Mouse (Mus musculus): ENCODE measurements around the gene Pygm.

The Pygm gene

GRCm38 (mm10) chr19:6351431-6352106 lies 32.6 kb upstream of the Pygm start:
- DNase-seq (ENCODE audit: low read depth in 1 of 2, low spot score in 2 of 2): no peak

GRCm38 (mm10) chr19:6352107-6352505 lies 32.1 kb upstream of the Pygm start:
- DNase-seq (ENCODE audit: low read depth in 1 of 2, low spot score in 2 of 2): no peak

GRCm38 (mm10) chr19:6354030-6354429 lies 30.2 kb upstream of the Pygm start:
- DNase-seq (ENCODE audit: low read depth in 1 of 2, low spot score in 2 of 2): no peak

DNA sequence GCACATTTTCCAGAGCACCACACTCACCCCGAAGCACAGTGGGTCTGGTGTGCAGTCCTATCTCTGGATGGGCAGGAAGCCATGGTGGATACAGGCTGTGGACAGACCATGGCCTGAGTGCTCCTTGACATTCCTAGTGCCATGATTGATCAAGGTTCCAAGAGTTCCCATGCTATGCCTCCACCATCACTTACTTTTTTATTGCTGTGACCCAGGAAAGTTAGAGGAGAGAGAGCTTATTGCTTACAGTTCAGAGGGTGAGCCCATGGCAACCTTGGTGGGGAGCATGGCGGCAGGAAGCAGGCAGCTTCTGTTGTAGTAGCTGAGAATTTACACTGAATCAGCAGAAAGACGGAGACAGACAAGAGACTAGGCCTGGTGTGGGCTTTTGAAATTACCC lies 22.9 kb upstream of the Pygm start:
- DNase-seq (ENCODE audit: low read depth in 1 of 2, low spot score in 2 of 2): no peak

- DNase-seq (ENCODE audit: low read depth in 1 of 2, low spot score in 2 of 2): no peak
Measured at GRCm38 (mm10) chr19:6363091-6363410, 21.1 kb upstream of the Pygm start.

DNA sequence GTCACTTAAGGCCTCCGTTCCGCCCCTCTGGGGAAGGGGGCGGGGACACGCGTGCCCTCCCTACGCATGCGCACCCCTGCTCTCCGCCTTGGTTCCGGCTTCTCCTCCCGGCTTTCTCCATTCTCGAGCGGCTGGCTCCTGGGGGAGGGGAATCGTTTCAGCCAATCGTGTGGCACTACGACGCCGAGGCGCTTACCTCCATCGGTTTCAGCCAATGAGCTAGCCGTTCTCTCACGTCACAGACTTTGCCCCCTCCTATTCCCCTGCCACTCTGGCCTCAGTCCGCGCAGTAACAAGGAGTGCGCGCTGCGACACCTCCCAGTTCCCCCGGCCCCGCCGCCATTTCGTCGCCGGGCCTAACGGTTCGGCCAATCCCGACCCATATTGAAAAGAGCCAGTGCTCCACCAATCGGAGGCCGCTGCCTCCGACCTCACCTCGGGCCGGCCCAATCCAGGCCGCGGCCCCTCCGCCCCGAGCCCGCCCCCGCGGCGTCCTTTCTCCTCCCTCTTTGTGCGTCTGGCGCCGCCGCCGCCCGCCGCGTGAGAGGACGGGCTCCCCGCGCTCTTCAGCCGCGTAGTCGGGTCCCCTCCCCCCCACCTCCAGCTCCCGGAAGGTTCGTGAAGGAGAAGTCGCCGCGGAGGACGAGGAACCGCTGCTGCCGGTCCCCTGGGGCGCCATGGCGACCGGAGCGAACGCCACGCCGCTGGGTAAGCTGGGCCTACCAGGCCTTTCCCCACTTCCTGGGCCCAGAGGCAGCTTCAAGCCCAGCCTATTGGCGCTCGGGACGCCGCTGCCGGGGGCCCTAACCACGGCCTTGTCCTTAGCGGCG lies 20.6 kb upstream of the Pygm start, which contains the start of gene Sf1:
TSS of gene Sf1 (plus strand) at position 280 of the 830 bp plus-strand sequence.
- DNase-seq (ENCODE audit: low read depth in 1 of 2, low spot score in 2 of 2): peak; percentile 99

DNA sequence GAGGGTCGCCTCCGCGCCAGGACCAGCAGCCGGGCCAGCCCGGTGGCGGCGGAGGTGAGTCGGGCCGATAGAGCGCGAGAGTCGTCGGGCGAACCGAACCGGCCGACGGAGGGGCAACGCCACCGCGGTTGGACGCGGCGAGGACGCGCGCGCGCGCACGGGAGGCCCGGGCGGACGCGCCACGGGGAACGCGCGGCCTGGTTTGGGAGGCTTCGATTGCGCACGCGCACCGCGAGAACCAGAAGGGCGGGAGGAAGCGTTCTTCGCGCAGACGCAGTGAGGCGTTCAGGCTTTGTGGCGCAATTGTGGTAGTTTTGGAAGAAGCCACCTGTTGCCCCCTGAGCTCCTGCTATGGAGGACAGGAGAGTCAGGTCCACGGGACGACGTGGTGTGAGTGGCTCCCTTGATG lies 19.9 kb upstream of the Pygm start:
- DNase-seq (ENCODE audit: low read depth in 1 of 2, low spot score in 2 of 2): peak; percentile 73 to 84

GRCm38 (mm10) chr19:6364842-6365241 lies 19.4 kb upstream of the Pygm start:
- no peak for DNase-seq (ENCODE audit: low read depth in 1 of 2, low spot score in 2 of 2)

DNA sequence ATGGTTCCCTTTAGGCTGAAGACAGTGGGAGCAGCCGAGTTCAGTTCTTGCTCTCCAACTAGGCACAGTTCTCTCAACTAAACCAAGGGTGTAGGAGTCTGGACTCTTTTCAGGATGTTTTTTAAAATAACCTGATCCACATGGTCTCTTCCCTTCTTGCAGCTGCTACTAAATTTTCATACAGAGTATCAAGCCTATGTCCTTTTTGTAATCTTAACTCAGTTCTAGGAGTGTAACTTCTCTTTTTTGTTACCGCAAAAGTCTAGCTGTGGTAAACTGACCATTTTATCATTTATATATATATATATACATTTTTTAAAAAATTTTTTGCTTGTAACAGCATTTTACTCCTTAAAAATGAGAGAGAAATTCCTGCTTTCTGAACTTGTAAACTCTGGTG lies 14.0 kb upstream of the Pygm start:
- DNase-seq (ENCODE audit: low read depth in 1 of 2, low spot score in 2 of 2): no peak

DNA sequence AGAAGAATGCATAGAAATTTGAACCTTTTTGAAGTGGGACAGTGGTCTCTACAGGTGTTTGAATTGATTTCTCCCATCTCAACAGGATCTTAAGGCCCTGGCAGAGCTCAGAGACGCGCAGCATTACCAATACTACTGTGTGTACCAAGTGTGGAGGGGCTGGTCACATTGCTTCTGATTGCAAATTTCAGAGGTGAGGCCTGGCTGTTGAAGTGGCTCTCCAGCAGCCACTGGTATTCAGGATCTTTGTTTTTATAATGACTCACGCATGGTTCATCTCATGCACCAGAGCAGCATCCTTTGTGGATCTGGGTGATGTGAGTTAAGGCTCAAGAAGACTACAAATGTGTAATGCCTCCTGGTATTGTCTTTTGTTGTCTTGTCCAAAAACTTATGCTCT lies 11.8 kb upstream of the Pygm start:
- DNase-seq (ENCODE audit: low read depth in 1 of 2, low spot score in 2 of 2): no peak

DNA sequence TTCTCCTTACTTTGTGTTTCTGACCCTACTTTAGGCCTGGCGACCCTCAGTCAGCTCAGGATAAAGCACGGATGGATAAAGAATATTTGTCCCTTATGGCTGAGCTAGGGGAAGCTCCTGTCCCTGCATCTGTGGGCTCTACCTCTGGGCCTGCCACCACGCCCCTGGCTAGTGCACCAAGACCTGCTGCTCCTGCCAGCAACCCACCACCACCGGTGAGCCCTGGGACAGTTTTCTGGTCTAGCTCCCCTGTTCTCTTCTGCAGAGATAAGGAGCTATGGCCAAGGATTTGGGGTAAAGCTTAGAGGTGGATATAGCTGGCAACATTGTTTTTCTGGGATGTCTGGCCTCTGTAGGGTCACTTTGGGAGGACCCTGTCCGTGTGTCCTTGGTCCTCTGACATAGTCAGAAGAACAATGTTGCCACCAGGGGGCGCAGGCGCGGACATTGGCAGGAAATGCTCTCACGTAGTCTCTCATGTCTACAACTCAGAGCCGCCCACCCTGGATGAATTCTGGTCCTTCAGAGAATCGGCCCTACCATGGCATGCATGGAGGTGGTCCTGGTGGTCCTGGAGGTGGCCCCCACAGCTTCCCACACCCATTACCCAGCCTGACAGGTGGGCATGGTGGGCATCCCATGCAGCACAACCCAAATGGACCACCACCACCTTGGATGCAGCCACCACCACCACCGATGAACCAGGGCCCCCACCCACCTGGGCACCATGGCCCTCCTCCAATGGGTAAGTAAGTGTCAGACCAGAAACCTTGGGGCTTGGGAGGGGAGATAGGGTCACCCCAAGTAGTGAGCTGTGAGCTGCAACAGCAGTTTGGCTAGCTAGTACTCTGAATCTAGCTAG lies 10.4 kb upstream of the Pygm start:
- DNase-seq (ENCODE audit: low read depth in 1 of 2, low spot score in 2 of 2): peak; percentile 36 to 69

DNA sequence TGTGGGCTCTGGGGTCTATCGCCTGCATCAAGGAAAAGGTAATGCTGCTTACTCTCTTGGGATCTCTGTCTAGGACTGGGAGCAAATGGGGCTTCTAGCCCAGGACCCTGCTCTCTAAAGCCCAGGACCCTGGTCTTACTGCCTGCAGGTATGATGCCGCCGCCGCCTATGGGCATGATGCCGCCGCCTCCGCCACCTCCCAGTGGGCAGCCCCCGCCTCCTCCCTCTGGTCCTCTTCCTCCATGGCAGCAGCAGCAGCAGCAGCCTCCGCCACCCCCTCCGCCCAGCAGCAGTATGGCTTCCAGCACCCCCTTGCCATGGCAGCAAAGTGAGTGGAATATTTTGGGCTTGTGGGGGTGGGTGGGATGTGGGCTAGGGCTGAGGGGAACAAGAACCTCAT lies 9.6 kb upstream of the Pygm start:
- DNase-seq (ENCODE audit: low read depth in 1 of 2, low spot score in 2 of 2): no peak

GRCm38 (mm10) chr19:6375423-6376254 lies 8.6 kb upstream of the Pygm start:
- DNase-seq (ENCODE audit: low read depth in 1 of 2, low spot score in 2 of 2): no peak

DNA sequence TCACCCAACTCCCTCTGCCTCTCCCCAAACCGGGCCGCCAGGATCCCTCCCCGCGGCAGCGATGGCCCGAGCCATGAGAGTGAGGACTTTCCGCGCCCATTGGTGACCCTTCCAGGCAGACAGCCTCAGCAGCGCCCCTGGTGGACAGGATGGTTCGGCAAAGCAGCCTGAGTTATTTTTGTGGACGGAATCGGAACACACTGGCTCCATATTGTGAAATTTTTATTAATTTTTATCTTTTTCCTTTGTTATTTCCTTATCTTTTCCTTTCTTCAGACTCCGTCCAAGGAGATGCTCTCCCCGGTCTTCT lies 8.0 kb upstream of the Pygm start:
- no peak for DNase-seq (ENCODE audit: low read depth in 1 of 2, low spot score in 2 of 2)

DNA sequence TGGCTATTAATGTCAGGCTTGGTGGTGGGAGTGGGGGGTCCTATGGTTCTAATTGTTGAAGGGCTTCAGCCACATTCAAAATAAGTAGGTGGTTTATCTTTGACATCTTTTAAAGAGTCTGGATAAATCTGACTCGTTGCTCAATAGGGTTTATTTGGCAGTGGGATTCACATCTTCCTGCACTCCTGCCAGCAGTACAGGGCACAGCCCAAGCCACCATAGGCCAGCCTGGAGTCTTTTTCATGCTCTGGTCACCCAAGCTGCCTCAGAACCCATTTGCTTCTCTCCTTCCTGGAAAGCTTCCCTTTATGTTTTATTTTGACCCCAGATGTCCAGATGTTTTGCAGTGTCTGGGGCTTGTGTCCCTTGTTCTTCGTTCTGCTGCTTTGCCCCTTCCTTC lies 7.6 kb upstream of the Pygm start:
- DNase-seq (ENCODE audit: low read depth in 1 of 2, low spot score in 2 of 2): no peak

DNA sequence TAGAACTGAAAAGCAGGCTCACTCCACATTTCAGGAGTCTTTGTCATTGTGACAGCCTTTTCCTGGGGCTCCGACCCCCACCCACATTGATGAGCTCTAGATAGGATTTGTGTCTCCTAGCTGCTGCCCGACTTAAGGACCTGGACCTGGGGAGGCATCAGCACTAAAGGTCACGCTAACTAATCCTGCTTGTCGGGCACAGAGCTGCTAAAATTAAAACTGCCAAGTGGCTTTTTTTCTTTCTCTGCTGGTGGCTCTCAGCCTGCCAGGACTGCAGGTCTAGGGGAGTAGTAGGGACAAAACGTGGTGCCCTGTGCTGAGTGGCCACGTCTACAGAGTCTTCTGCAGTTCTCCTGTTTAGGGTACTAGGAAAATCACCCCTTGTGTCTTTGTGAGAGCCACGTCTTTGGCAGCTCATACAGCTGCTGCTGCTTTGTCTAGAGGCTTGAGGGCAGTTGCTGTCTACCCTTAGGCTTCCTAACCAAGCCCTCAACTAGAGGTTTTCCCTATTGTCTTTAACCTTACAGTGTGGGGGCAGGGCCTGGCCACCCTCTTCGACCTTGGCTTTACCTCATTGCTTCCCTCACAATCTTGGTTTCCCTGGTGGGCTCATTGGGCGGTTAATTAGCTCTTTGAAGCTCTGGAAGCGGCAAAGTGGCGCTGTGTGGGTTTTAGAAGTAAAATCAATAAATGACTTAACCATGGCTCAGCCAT lies 6.7 kb upstream of the Pygm start:
- no peak for DNase-seq (ENCODE audit: low read depth in 1 of 2, low spot score in 2 of 2)

DNA sequence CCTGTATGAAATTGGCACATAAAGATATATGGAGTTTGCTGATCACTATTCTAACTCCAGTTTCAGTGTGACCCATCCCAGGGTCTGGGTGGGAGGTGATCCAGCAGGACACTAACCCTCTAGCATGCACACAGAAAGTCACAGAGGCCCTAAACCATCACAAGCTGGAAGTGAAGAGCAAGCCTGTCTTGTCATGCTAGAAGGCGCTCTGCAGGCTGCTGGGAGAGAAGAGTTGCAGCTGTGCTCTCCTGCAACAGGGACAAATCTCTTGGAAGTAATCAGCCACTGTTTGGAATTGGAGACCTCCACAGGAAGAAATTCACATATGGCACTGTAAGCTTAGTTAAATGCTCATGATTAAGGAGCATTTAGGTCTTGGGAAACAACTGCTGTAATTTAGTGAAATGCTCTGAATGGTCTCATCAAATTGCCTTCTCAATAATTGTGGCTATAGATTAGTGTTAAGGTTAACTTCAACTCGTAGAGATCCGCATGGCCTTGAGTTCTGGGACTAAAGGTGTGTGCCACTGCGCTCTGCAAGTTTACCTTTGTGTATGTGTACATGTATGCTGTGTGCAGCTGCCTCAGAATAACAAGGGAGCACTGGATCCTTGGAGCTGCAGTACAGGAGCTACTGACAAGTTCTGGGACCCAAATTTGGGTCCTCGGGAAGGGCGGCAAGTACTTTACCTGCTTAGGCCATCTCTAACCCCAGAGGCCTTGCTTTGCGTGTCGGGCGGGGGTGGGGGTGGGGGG lies 3.6 kb upstream of the Pygm start:
- no peak for DNase-seq (ENCODE audit: low read depth in 1 of 2, low spot score in 2 of 2)

- no peak for DNase-seq (ENCODE audit: low read depth in 1 of 2, low spot score in 2 of 2)
Measured at GRCm38 (mm10) chr19:6381238-6381637, 3.0 kb upstream of the Pygm start.

DNA sequence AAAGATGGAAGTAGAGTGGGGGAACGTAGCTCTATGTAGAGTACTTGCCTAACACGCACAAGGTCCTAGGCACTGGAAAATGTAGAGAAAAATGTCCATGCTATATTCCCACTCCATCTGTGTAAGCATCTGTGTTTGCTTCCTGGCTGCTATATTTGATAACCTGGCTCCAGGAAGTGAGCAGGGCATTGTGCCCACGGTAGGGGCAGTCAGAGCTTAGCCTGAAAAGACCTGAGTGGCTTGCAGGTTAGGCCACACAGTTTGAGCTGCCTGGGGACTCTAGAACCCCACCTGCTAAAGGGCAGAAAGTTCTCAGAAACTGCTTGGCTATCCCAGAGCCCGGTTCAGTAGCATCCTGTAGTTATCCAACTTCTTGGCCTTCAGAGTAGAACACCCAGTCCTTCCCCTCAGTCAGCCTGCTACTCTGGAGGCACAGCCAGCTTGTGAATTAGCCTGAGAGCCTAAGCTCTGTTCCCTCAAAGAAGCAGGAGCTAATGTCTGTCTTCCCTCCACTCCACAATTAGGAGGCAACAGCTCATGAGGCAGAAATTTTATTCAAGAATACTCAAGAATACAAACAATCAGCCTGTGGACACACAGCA lies 1.8 kb upstream of the Pygm start:
- no peak for DNase-seq (ENCODE audit: low read depth in 1 of 2, low spot score in 2 of 2)
